Mouse (Mus musculus) kidney, postnatal 10 days (tissue): ENCODE measurements at regions not wholly inside any gene's neighbourhood (a gene's known extent, or its start where the extent isn't known, plus 50 kb on each side); places are given as distances from the start of the nearest gene placed in this dataset.
"Not testable (repeated sequence)": the region's sequence is repeated elsewhere in the genome, so short reads cannot be mapped to it uniquely, and the experiment has no call there.

Source experiments
- DNase-seq: peaks from one replicate; pipeline ENCODE4 v3.0.0; 2021; ENCODE audit warnings: mixed read lengths

- DNase-seq, result no peak
Observed at GRCm38 (mm10) chr17:94866630-94867029, 116.8 kb upstream of the Mettl4 start.

- DNase-seq, result peak; percentile 80
Observed at GRCm38 (mm10) chr17:94864531-94865318, 114.9 kb upstream of the Mettl4 start.

- not testable (repeated sequence) for DNase-seq
Observed at GRCm38 (mm10) chr17:94854698-94855097, 104.9 kb upstream of the Mettl4 start.

GRCm38 (mm10) chr17:94834446-94835117 is 84.8 kb upstream of the Mettl4 start:
- peak; percentile 86 for DNase-seq

GRCm38 (mm10) chr17:94834067-94834445 is 84.2 kb upstream of the Mettl4 start:
- DNase-seq, result not testable (repeated sequence)

GRCm38 (mm10) chr17:94826415-94826814 is 76.6 kb upstream of the Mettl4 start:
- not testable (repeated sequence) for DNase-seq

- no peak for DNase-seq
Observed at GRCm38 (mm10) chr17:94808758-94809157, 58.9 kb upstream of the Mettl4 start.
